Mouse (Mus musculus) stomach, embryonic 15.5 days (tissue): ENCODE data around the gene Ticam1. TPM values are rescaled to one million over a fixed set of nuclear protein-coding genes. Genes with fewer than 3 reads are reported as not detected.

ENCODE experiments used
- ATAC-seq: fragments of 200-750 bp; cut with Nextera tagmentation; 2 replicates; pipeline ENCODE4 v1.8.0; 2017; ENCODE audit warnings: low read depth, moderate number of reproducible peaks, moderate TSS enrichment; ENCODE audit not compliant: insufficient read depth, low FRiP score
- H3K27ac ChIP-seq: fragments of 300-500 bp; sonication (generic); 2 replicates; pipeline ENCODE4 v1.5.1; 2015; ENCODE audit warnings: mild to moderate bottlenecking, inconsistent platforms
- H3K27me3 ChIP-seq: fragments of 300-500 bp; sonication (generic); replicated peaks from 2 replicates; pipeline ENCODE4 v1.6.1; 2015; ENCODE audit warnings: inconsistent platforms
- H3K36me3 ChIP-seq: fragments of 300-500 bp; sonication (generic); 2 replicates; pipeline ENCODE4 v1.6.1; 2015; ENCODE audit warnings: inconsistent platforms
- H3K4me1 ChIP-seq: fragments of 300-500 bp; sonication (generic); 2 replicates; pipeline ENCODE4 v1.6.1; 2015; ENCODE audit warnings: inconsistent platforms
- H3K4me2 ChIP-seq: fragments of 300-500 bp; sonication (generic); 2 replicates; pipeline ENCODE4 v1.6.1; 2015; ENCODE audit warnings: mild to moderate bottlenecking, inconsistent platforms
- H3K4me3 ChIP-seq: fragments of 300-500 bp; sonication (generic); replicated peaks from 2 replicates; pipeline ENCODE4 v1.5.1; 2015; ENCODE audit warnings: inconsistent platforms
- H3K9ac ChIP-seq: fragments of 300-500 bp; sonication (generic); 2 replicates; pipeline ENCODE4 v1.6.1; 2015; ENCODE audit warnings: inconsistent platforms
- H3K9me3 ChIP-seq: fragments of 300-500 bp; sonication (generic); 2 replicates; pipeline ENCODE4 v1.6.1; 2016; ENCODE audit warnings: inconsistent platforms
- WGBS: fragments of 180-500 bp; shearing (Covaris S2); methylation state at CpG from one replicate; pipeline ENCODE4 v1.1.7; 2015; 5-methylcytosine and 5-hydroxymethylcytosine counted together
- microRNA counts: library from miRNA; unstranded; fragments of <30 nt; microRNA quantifications from one replicate; lab custom pipeline; 2016
- microRNA-seq: library from miRNA; unstranded; fragments of <30 nt; microRNA quantifications from one replicate; pipeline ENCODE4, GENCODE M21; 2016
- polyA plus RNA-seq: library from polyadenylated mRNA; unstranded; fragments of >200 nt; fragmentation: Nextera tagmentation; extraction: Ambion mirVana; gene quantifications from 2 replicates; pipeline ENCODE4 v1.2.1, GENCODE M21; 2015

The Ticam1 gene
- polyA plus RNA-seq, 1 experiment from 2014 or later, result 6.6 TPM

GRCm38 (mm10) chr17:56229943-56230342, 46.6 kb downstream of the Ticam1 start:
- H3K9me3 ChIP-seq, result no peaks in the 10 kb centered on the region
- no peaks in the 10 kb centered on the region for H3K27me3 ChIP-seq
- WGBS, result 58% methylated on average over 10 of the region's 10 CpGs
- no peak overlapping the region for H3K4me3 ChIP-seq
- no peak overlapping the region for H3K27ac ChIP-seq
- no peak overlapping the region for H3K9ac ChIP-seq
- H3K36me3 ChIP-seq, result no peaks in the 10 kb centered on the region
- no peaks in the 10 kb centered on the region for H3K4me1 ChIP-seq
- ATAC-seq, result no peak
- H3K4me2 ChIP-seq, result no peak overlapping the region

GRCm38 (mm10) chr17:56226566-56226965, 50.0 kb downstream of the Ticam1 start:
- H3K36me3 ChIP-seq, result no peaks in the 10 kb centered on the region
- no peaks in the 10 kb centered on the region for H3K4me1 ChIP-seq
- 70% methylated on average over 3 of the region's 3 CpGs for WGBS
- ATAC-seq, result no peak
- no peaks in the 10 kb centered on the region for H3K27me3 ChIP-seq
- H3K27ac ChIP-seq, result no peak overlapping the region
- H3K4me3 ChIP-seq, result no peak overlapping the region
- H3K9ac ChIP-seq, result no peak overlapping the region
- no peaks in the 10 kb centered on the region for H3K9me3 ChIP-seq
- H3K4me2 ChIP-seq, result no peak overlapping the region

- Histone ChIP-seq H3K9me3 (no peaks in the 10 kb centered on the region), H3K9ac (no peak overlapping the region), H3K36me3 (no peaks in the 10 kb centered on the region), H3K27ac (no peak overlapping the region), H3K27me3 (no peaks in the 10 kb centered on the region), H3K4me1 (no peaks in the 10 kb centered on the region), H3K4me2 (no peak overlapping the region), H3K4me3 (no peak overlapping the region)
- 26% methylated on average over 1 of the region's 1 CpGs for WGBS
- no peak for ATAC-seq
These were observed 51.7 kb downstream of the Ticam1 start for GRCm38 (mm10) chr17:56224916-56225315.

GRCm38 (mm10) chr17:56219805-56220204, 56.8 kb downstream of the Ticam1 start:
- Histone ChIP-seq H3K4me2 (no peak overlapping the region; the same call in 1 of the 2 replicates), H3K27me3 (no peaks in the 10 kb centered on the region), H3K9me3 (no peaks in the 10 kb centered on the region), H3K4me1 (peaks cover 18% of the 10 kb centered on the region), H3K9ac (no peak overlapping the region), H3K27ac (peak overlapping the region; percentile 31; the same call in 1 of the 2 replicates), H3K4me3 (no peak overlapping the region), H3K36me3 (no peaks in the 10 kb centered on the region)
- WGBS, result 40% methylated on average over 3 of the region's 3 CpGs
- no peak for ATAC-seq

MicroRNA genes within 50 kb of the gene (microRNA counts, 519-probe panel; counts per million panel counts)
- microRNA mmu-miR-7b (lab: Ali Mortazavi, UCI), result 2,749 counts per million, percentile 68 among the panel's probes with 10 or more counts

Small RNA genes within 50 kb of the gene (microRNA-seq; reads per million reads assigned to microRNA genes)
- 801 reads per million, percentile 73 among the genes with 10 or more reads in this experiment for gene Mir7b

Other genes starting within 250 kb of the Ticam1 start
- 136 and 142 TPM in 2 replicates for gene Sh3gl1, start 240.2 kb downstream of the Ticam1 start, polyA plus RNA-seq
- 21.7 and 22.4 TPM in 2 replicates for gene Chaf1a, start 236.3 kb downstream of the Ticam1 start, polyA plus RNA-seq
- 32.8 and 36.0 TPM in 2 replicates for gene Ubxn6, start 201.8 kb downstream of the Ticam1 start, polyA plus RNA-seq
- gene Hdgfl2, start 197.2 kb downstream of the Ticam1 start, polyA plus RNA-seq, result 99.9 and 103 TPM in 2 replicates
- 0.36 TPM in 2 replicates for gene Plin4, start 167.0 kb downstream of the Ticam1 start, polyA plus RNA-seq
- gene Plin5, start 159.2 kb downstream of the Ticam1 start, polyA plus RNA-seq, result 0.42 and 0.59 TPM in 2 replicates
- gene Lrg1, start 154.8 kb downstream of the Ticam1 start, polyA plus RNA-seq, result 0.52 and 1.6 TPM in 2 replicates
- gene Sema6b, start 136.4 kb downstream of the Ticam1 start, polyA plus RNA-seq, result 1.3 and 1.4 TPM in 2 replicates
- gene Tnfaip8l1, start 114.3 kb downstream of the Ticam1 start, polyA plus RNA-seq, result 13.2 and 14.8 TPM in 2 replicates
- 112 and 113 TPM in 2 replicates for gene Mydgf, start 92.9 kb downstream of the Ticam1 start, polyA plus RNA-seq
- gene Dpp9, start 57.9 kb downstream of the Ticam1 start, polyA plus RNA-seq, result 33.2 and 37.5 TPM in 2 replicates
- 12.7 and 13.0 TPM in 2 replicates for gene Fem1a, start 20.0 kb downstream of the Ticam1 start, polyA plus RNA-seq
- gene Plin3, start 16.1 kb upstream of the Ticam1 start, polyA plus RNA-seq, result 90.7 and 93.1 TPM in 2 replicates
- gene Arrdc5, start 23.5 kb upstream of the Ticam1 start, polyA plus RNA-seq, result not detected in 2 replicates
- 103 and 110 TPM in 2 replicates for gene Uhrf1, start 26.5 kb upstream of the Ticam1 start, polyA plus RNA-seq
- 27.8 and 33.9 TPM in 2 replicates for gene Kdm4b, start 49.3 kb upstream of the Ticam1 start, polyA plus RNA-seq
- 71.8 and 81.2 TPM in 2 replicates for gene Ptprs, start 199.7 kb upstream of the Ticam1 start, polyA plus RNA-seq
- gene Znrf4, start 235.6 kb upstream of the Ticam1 start, polyA plus RNA-seq, result not detected in 2 replicates